Mouse (Mus musculus): ENCODE data around the gene Micu1.
A peak's percentile ranks its signal among the peaks of the same experiment; 100 is the strongest.
"Not testable (repeated sequence)": the region's sequence is repeated elsewhere in the genome, so short reads cannot be mapped to it uniquely, and the experiment has no call there.

The Micu1 gene

GRCm38 (mm10) chr10:59862816-59863440 lies 160.7 kb downstream of the Micu1 start:
- DNase-seq = no peak

DNA sequence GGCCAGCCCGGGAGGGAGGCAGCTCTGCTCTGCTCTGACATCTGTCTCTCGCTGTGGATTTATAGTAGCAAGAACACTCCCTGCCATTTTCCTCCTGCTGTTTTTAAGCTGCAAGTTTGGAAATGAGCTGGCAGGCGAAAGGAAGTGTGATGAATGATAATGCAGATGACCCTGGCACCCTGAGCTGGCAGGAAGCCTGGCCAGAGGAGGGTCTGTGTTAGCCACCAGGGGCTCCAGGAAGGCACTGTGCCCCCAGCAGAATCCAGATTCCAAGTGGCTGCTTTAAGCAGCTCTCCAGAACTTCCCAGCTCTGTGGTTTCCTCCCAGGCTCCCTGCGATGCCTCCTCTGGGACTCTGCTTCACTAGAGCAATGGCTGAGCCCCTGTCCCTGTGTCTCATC lies 161.3 kb downstream of the Micu1 start:
- DNase-seq = peak; percentile 13

DNA sequence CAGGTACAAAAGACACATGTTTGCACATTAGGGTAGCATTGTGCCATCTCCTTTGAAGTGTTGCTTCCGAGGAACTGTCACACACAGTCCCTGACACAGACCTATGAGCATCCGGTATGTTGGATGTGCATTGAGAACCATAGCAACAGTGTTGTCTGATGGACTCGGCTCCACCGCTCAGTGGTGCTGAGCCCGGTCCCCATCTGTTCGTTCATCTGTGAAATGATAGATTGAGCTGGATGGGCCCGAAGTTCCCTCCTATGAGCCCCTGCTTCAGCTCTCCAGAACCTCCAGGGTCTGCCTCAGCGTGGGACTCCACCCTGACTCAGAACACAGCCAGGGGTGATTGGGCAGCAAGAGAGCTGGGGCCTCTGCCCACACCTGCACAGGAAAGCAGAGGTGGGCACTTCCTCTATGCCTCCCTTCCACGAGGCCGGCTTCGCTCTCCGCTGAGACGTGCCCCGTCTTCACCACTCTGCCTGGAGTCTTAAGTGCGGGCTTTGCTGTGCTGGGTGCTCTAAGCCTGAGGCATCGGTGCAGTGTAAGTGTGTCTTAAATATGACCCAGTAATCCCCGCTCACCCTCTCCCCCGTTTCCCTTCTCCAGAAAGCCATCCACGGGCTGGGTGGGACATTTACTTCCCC lies 162.1 kb downstream of the Micu1 start:
- no peak for DNase-seq

GRCm38 (mm10) chr10:59864884-59865726 lies 162.8 kb downstream of the Micu1 start:
- peak; percentile 89 for DNase-seq

DNA sequence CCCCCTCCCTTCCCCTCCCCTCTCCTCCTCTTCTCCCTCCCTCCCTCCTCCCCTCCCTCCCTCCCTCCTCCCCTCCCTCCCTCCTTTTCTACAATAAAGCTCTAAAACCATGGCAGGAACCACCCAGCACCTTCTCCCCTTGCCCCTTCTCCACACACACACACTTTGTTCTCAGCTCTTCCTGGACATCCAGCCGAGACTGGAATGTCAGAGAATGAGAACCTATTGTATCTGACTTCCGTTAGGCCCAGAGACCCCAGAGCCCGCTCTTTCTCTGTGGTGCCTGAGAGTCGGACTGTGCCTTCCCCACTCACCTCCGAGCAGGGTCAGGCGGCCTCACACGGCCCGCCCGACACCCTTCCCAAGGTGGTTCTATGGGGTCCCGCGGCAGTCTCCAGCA lies 166.0 kb downstream of the Micu1 start:
- no peak for DNase-seq

DNA sequence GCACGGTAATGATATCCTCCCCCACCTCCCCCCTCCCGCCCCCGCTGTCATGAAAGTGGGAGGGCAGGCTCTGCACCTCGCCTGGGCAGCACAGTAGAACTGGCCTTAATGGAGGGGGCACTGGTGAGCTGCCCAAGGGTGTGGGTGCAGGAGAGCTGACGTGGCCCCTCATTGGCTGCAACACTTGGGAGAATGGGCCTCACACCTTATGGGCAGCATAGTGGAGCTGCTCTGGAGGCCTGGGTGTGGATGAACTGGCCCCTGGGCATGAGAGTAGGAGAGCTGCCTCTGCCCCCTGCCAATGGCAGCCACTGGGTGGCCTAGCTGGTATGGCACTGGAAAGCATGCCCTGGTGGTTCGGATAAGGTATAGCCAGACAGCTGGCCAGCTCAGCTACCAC lies 167.8 kb downstream of the Micu1 start:
- DNase-seq = no peak

- DNase-seq = not testable (repeated sequence)
Measured at GRCm38 (mm10) chr10:59872651-59873050, 170.4 kb downstream of the Micu1 start.

DNA sequence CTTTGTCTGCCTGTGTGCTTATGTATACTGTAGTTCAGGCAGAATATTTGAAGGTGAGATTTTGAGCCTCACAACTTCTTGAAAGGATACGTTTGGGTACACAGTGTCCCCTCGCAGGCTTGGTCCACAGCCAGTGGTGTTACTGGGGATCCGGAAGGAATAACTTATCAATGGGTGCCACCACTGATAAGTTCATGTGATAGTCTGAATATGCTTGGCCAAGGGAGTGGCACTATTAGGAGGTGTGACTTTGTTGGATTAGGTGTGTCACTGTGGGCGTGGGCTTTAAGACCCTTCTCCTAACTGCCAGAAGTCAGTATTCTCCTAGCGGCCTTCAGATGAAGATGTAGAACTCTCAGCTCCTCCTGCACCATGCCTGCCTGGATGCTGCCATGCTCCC lies 170.9 kb downstream of the Micu1 start:
- DNase-seq = peak; percentile 70

DNA sequence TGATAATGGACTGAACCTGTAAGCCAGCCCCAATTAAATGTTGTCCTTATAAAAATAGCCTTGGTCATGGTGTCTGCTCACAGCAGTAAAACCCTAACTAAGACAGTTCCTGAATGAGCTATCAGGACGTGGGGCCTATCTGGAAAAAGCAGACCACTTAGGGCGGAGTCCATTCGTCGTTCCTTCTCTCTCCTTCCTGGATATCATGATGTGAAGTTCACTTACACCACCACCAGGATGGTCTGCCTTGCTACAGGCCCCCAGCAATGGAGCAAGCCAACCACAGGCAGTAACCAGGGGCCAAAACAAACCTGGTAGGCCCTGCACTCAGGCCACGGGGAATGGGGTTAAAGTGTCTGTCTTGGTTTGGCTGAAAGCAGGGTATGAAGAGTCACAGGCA lies 171.3 kb downstream of the Micu1 start:
- peak; percentile 78 for DNase-seq

DNA sequence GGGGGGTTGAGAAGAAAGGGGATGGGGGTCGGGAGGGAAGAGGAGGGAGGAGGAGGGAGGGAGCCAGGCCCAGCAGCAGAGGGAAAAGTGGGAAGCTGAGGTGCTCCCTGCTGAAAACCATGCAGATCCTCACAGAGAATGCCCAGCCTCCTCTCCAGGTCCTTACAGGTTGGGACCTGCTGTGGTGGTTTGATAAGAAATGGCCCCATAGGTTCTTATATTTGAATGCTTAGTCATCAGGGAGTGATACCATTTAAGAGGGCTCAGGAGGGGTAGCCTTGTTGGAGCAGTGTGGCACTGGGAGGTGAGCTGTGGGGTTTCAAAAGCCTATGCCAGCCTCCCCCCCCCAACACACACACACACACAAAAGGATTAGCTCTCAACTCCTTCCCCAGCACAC lies 173.1 kb downstream of the Micu1 start:
- peak; percentile 82 for DNase-seq

DNA sequence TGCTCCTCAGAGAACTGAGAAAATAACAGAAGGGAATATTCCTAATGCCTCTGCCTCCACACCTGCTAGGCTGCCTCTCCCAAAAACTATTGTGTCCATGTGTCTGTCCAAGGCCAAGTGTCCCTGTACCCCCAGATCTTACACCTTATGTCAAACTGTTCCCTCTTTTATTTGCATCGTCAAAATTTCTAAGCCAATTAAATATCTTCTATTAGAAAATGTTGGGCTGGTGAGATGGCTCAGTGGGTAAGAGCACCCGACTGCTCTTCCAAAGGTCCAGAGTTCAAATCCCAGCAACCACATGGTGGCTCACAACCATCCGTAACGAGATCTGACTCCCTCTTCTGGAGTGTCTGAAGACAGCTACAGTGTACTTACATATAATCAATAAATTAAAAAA lies 174.4 kb downstream of the Micu1 start:
- not testable (repeated sequence) for DNase-seq

GRCm38 (mm10) chr10:59877421-59878117 lies 175.3 kb downstream of the Micu1 start:
- DNase-seq = no peak

DNA sequence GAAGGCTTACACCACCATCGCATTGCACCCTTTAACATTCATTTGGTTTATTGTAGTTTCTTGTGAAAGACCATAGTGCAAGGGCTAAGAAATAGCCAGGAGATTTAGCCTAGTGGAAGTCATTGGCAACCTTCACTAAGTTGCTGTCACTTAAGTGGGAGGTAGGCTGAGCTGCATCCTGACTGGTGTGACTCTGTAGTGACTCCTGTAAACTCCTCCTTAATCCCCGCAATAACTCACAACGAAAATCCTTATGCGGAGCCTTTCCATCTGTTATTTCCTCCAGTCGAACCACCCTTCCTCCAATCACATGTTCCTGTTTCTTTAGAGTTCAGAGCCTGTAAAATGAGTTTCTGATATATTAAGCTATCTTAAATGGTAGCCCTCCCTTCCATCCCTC lies 176.5 kb downstream of the Micu1 start:
- peak; percentile 44 for DNase-seq

- DNase-seq = peak; percentile 94
Measured at GRCm38 (mm10) chr10:59879255-59880028, 177.2 kb downstream of the Micu1 start, which contains the start of gene Dnajb12. Gene Dnajb12, plus strand, starts transcription at chr10:59879556.

- DNase-seq = no peak
Measured at GRCm38 (mm10) chr10:59880029-59880386, 177.7 kb downstream of the Micu1 start.

GRCm38 (mm10) chr10:59880837-59881236 lies 178.6 kb downstream of the Micu1 start:
- no peak for DNase-seq

GRCm38 (mm10) chr10:59884327-59885173 lies 182.3 kb downstream of the Micu1 start:
- no peak for DNase-seq

- no peak for DNase-seq
Measured at GRCm38 (mm10) chr10:59885174-59886080, 183.2 kb downstream of the Micu1 start.

- no peak for DNase-seq
Measured at GRCm38 (mm10) chr10:59886081-59886466, 183.8 kb downstream of the Micu1 start.

DNA sequence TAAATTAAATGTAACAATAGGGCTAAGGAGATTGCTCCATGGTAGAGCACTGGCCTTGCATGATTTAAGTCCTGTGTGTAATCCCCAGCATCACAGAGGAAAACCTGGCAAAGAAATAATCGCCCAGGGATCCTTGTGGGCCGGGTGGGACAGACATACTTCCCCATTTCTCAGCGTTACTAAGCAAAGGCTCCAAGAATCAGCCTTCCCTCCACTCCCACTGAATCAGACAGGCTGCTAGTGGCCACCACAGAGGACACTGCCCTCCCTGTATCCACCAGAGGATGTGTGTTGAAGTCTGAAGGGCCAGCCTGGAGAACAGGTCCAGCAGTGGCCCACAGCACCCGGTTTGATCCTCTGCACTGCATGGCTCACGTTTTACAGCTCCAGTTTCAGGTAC lies 185.2 kb downstream of the Micu1 start:
- DNase-seq = no peak
